Mouse (Mus musculus): ENCODE data around the gene Fbxw4.
A peak's percentile ranks its signal among the peaks of the same experiment; 100 is the strongest.
"Not testable (repeated sequence)": the region's sequence is repeated elsewhere in the genome, so short reads cannot be mapped to it uniquely, and the experiment has no call there.

Fbxw4 gene

DNA sequence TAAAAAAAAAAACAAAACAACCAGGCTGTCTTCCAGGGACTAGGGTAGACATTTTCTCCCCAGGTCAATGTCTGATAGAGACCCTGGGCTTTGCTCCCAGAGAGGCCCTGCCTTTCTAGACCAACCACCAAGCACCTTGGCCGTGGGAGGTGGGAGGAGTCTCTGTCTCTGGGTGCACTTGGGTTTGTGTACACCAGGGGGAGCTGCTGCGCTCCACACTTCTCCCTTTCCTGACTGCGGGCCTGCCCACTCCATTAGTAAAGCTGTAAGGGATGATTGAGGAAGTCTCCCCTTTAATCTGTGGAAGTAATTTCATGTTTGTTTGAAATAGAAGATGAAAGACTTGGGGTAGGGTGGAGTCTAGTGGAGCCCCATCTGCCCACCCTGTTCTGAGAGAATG is 78.9 kb downstream of the Fbxw4 start:
- DNase-seq (ENCODE audit: low read depth in 1 of 2, low spot score in 2 of 2) = peak; percentile 57 to 78

DNA sequence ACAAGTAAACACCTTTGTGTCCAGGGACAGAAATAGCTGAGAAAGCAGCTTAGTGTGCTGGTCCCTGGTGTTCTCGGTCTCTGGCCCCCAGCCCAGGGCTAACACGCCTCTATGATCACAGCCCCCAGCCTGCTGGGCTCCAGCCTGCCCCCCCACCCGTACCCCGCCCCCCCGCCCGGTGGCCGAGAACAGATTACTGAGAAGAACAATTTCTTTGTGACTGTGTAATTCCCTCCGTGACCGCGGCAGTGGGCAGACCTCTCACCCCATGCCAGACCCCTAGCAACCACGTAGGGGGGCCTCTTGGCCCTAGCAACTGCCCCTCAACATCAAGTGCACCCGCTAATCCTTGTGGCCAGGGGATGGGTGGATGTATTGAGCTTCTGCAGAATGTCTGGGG is 79.9 kb downstream of the Fbxw4 start:
- DNase-seq (ENCODE audit: low read depth in 1 of 2, low spot score in 2 of 2) = no peak

DNA sequence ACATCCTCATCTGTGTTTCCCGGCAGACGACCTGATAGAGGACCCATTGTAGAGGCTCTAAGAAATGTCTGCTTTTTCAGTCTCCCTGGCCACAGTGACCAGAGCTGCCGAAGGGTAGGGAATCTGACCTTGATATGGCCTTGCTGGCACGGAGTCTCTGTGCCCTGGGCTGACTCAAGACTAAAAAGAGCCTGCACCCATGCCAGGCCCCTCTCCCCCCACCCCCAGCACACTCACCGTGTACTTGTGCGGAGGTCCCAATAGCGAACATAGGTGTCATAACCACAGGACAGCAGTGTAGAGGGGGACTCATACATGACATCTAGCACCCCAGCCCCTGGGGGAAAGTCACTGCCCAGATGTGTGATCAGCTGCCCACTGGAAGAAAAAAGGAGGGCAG is 80.7 kb downstream of the Fbxw4 start:
- no peak for DNase-seq (ENCODE audit: low read depth in 1 of 2, low spot score in 2 of 2)

DNA sequence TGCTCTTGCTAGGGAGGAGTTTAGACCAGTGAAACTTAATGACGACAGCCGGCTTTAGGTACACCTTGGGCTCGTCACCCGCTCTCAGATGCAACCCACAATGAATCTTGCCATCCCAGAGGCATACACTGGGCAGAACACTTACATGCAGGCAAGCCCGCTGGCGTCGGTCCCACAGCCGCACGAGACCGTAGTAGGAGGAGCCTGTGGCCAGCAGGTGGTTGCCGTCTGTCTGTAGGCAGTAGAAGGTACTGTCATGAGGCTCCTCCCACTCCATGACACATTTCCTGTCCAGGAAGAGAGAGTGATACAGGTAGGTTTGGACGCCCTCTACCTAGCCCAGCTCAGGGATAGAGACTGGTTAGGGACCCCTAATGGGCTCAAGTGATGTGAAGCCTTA is 81.1 kb downstream of the Fbxw4 start:
- DNase-seq (ENCODE audit: low read depth in 1 of 2, low spot score in 2 of 2) = no peak

DNA sequence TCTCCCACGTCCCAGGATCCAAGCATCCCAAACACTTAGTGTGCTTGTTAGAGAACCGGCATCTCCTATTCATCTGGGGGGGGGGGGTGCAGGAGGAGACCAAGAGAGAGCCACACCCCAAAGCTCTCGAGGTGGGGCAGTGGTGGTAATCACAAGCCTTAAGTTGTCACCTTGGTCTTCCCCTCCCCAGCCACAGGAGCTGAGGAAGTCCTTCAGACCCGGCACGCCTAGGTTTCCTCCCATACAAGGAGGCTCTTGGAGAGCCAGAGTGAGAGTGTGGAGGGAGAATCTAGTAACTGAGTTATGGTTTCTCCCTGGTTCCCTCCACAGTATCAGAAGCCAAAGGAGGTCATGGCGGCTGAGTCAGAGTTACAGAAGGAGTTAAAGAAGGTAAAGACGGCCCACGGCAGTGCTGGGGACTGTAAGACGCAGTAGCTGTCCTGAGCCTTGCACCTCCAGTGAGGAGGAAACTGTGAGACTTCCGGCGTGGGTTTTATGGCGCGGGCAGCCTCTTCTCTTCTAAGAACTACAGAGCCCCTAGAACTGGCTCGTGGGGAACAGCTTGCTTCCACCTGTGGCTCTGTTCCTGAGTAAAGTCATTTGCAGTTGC is 82.9 kb downstream of the Fbxw4 start:
- DNase-seq (ENCODE audit: low read depth in 1 of 2, low spot score in 2 of 2) = no peak

DNA sequence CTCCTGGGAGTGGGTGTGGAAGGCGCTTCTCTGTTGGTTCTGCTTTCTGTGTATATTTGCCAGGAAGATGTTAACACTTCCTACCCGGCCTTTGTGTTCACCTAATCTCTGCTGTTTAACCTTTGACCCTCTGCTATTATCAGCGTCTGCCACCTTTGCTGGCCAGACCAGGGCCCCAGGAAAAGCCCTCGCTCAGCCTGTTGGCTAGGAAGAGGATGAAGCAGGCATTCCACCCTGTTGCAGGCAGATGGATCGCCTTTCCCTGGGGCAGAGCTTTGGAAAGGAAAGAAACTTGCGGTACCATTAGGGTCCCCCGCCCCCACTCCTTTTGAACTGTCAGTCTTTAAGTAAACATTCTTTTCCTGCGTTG is 84.5 kb downstream of the Fbxw4 start:
- DNase-seq (ENCODE audit: low read depth in 1 of 2, low spot score in 2 of 2) = no peak

DNA sequence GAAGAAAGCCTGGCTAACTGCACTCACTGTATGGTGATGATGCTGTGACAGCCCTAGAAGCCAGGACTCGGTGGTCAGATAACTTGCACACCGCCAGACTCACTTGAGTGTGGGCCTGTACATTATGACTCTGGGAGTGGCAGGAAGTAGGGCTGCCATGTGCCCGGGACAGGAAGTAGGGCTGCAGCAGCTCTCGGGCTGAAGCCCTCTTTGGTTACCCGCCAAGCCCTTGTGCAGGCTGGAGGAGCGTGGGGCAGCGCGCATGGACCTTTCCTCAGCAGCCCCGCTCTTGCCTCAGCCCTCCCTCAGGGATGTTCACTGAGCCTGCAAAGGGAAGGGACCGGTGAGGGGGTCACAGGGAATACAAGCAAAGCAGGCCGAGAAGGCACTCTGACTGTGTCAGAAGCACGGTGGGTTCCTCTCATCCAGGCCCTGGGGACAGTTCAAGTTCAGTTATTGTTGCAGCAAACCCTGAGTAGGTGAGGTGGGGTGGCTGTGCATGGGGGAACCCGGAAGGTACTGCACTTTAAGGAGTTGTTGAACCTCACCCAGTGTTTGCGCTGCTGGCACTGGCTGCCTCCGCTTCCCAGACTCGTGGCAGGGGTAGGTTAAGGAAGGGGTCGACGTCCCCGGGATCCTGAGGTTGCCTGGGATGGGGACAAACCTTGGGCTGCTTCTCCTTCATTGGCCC is 85.0 kb downstream of the Fbxw4 start:
- no peak for DNase-seq (ENCODE audit: low read depth in 1 of 2, low spot score in 2 of 2)

DNA sequence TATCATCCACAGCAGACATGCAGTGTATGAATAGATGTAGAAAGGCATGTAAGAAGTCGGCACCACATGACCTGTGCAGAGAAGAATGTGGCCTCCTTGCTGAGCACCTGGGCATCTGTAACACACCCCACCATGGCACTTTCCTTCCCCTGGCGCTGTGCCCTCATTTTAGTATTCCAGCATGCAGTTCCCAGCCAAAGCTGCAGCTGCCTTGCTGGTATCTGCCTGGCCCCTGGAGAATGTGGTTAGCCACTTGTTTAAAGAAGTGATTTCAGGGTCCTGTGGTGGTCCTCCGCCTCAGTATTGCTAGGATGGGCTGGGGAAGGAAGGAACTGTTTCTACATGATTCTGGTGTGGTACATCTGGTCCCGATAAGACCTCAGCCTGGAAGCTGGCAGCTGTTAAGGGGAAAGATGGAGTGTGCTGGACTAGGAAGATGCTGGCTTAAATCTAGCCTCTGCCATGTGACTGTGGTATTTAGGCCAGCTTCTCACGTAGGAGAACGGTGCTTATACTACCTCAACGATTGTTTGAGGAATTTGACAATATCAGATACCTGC is 85.7 kb downstream of the Fbxw4 start:
- DNase-seq (ENCODE audit: low read depth in 1 of 2, low spot score in 2 of 2) = no peak

DNA sequence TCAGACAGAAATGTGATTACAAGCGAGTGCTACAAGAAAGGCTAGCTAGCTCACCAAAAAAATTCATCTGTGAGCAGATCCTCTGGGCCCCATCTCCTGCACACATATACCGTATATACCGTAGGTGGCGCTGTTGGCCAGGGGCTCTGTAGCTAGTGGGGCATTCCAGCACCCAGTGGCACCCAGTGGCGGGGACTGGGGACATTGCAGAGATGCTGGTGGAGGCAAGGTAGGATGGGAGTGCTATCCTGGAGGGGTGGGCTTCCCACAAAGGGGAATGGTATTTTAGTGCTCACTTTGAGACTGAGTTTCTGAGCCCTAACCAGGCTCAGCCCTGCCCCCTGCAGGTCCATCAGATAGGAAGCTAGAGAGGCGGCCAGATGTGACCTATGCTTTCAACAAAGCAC is 86.2 kb downstream of the Fbxw4 start:
- peak; percentile 42 to 66 for DNase-seq (ENCODE audit: low read depth in 1 of 2, low spot score in 2 of 2)

DNA sequence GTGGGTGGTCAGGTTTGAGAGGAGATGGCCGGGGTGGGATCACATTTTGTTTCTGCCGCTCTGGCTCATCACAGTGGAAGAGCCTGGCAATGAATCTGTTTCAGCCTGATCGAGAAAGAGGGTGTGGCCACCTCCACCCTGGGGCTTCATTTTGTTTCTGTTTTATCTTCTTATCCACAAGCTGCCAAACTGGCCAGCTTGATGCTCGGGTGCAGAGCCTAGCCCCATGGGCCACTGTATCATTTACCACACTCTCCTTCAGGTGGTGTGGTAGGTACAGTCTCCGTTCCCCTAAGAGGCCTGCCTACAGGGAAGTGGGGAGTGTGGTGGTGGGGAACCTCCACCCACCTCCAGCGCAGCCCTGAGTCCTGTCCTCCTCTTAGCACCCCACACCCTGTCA is 87.1 kb downstream of the Fbxw4 start:
- no peak for DNase-seq (ENCODE audit: low read depth in 1 of 2, low spot score in 2 of 2)

DNA sequence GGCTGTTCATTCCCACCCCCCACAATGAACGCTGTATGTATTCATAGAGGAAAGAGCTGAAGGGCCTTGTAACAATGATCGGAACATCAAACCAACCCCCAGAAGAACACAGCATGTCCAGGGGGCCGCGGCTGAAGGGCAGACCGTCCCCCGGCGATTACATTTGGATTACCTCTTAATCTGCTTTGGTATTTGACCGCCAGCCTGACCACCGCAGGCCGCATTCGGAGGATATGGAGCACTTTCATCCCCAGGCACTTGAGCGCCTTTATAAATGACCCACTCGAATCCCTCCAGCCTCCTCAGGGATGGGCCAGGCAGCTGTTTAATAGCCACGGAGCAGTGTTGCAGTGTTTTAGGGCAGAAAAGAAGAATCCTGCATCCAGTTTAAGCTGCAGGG is 92.7 kb downstream of the Fbxw4 start:
- no peak for DNase-seq (ENCODE audit: low read depth in 1 of 2, low spot score in 2 of 2)

DNA sequence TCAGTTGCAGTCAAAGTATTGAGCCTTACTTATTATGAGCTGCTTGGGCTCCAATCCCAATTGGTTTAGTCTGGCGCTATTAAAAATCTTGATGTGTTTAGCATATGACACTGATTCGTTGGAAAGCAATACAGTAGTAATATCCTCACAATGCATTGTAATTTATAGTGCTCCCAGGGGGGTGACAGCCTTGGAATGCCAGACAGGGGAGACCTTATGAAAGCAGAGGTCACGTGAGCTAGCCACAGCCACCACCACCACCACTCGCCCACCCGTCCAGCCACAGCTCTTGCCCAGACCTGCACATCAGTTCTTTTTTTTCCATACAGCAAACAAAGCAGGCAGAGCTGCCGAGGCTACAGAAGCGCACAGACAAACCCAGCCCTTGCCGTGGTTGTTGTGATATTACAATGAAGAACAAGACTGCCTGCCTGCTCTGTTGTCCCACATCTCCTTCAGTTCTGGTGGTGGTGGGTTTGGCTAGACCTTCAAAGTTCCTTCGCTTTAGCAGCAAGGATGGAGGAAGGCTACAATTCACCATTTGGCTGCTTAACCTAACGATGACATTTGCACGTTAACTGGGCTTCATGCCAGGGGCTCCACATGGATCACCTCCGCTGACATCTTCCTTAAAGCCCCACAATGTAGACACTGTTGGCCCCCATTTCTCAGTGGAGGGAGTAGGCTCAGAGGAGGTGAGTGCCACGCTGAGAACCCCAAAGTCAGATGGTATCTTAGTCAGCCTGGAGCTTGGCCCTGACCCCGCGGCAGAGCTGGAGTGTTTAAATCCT is 94.0 kb downstream of the Fbxw4 start:
- DNase-seq (ENCODE audit: low read depth in 1 of 2, low spot score in 2 of 2) = no peak

DNA sequence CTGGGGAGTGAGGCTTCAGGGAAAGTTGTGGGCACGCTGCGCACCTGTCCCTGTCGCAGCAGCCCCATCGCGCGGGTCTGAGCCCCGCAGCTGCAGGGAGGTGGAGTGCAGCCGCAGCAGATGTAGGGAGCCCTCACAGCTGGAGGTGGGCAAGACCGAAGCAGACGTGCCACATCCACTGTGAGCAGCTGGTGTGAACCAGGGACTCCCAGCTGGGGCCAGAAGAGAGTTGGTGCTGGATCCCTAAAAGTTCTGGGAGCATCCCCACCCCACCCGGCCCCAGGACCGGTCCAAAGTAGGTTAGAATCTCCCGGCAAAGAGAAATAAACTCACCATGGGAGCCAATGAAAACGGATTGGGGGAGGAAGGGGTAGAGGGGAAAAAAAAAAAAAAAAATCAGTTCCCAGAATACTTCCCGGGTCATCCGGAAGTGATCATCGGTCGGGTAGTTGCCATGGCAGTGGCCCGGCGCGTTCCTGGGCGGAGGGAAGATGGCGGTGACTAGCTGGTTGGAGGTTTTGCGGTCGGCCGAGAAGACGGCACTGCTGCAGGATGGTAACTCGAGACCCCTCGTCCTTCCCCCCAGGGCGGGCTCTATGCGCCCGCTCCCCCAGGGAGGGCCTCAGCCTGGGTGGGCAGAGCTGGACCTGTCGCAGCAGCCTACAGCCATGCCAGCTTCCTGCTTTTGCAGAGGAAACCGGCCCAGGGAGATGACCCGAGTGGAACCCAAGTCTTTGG is 99.8 kb downstream of the Fbxw4 start, which contains the start of the genes Poll and Gm17018:
TSS of gene Poll (minus strand) at position 379 of the 738 bp plus-strand sequence.
TSS of gene Gm17018 (plus strand) at position 463 of the 738 bp plus-strand sequence.
- peak; percentile 54 to 76 for DNase-seq (ENCODE audit: low read depth in 1 of 2, low spot score in 2 of 2)

DNA sequence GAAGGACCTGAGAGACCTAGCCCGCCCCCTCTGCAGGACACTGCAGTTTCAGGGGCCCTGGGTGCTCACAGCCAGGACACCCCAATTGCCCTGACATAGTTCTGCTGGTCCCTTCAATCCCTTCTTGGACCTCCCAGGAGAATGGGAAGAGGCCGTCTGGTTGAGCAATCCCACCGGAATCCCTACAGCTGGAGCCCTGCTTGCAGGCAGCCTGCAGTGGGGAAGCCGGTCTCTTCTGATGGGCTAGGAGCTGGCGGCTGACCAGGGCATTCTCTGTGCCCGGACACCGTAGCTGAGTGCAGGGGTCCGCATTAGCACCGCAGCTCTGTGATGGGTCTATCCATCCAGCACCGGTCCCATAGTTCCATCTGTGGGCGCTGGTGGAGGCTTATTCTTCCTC is 106.0 kb downstream of the Fbxw4 start:
- no peak for DNase-seq (ENCODE audit: low read depth in 1 of 2, low spot score in 2 of 2)

DNA sequence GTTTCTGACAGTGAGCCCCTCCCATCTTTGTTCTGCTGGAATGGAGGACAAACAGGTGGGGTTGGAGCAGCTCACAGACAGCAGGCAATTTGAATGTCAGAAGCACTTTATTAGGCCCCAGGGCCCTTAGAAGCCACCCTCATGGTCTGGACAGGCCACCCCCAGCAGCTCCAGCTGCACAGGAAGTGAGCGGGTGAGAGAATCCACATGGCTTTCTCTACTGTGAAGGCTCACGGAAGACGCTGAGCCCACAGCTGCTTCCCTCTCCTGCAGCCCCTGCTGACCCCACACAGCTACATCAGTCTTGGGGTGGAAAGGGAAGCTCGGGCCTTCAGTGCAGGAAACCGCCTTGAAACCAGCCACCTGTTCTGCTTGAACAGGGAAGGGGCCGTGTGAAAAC is 107.9 kb downstream of the Fbxw4 start:
- DNase-seq (ENCODE audit: low read depth in 1 of 2, low spot score in 2 of 2) = no peak

DNA sequence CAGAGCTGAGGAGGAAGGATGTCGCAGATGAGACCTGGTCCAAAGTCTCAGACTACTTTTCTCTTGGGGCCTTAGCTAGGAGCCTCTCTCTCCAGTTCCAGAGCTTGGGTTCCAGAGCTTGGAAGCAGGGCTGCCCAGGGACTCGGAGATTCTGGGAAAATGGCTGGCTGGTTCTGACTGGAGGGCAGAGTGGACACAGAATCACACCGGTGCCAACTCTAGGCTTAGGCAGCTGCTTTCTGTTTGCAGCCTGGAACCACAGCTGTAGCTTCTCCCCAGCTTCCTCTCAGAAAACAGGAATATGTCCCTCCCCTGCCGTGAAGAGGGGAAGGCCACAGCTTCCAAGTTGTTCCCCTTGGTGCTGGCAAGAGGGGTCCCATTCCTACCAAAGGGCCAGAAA is 110.2 kb downstream of the Fbxw4 start:
- DNase-seq (ENCODE audit: low read depth in 1 of 2, low spot score in 2 of 2) = no peak

DNA sequence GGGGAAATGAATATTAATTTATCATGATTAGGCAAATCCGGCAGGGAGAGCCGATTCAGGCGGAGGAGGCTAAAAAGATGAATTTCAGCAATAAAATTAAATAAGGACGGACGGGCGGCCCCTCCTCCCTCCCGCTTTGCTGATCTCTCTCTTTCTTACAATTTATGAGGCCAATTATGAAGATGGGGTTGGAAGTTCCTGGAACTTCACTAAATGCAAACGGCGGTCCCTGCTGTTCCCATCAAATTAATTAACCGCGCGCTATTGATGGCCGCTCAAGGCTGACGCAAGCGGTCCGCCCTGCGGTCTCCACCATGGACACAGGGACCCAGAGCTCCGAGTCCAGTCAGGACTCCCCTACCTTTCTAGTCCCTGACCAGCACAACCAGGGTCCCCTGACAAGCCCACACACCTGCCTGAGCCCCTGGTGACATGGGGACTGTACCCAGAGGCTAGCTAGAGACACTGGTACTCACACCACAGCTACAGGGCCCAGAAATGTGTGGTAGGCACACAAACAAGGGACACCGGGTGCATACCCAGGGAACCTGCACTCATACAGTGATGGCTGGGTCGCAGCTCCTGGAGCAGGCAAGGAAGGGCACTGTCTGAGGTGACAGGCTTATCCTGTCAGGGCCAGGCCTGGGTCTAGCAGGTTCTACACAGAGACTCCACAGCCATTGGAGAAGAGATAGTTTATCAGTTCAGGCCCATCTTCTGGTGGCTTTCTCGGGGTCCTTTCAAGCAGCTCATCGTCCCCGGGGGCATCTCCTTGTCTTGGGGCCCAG is 110.8 kb downstream of the Fbxw4 start:
- DNase-seq (ENCODE audit: low read depth in 1 of 2, low spot score in 2 of 2) = no peak

DNA sequence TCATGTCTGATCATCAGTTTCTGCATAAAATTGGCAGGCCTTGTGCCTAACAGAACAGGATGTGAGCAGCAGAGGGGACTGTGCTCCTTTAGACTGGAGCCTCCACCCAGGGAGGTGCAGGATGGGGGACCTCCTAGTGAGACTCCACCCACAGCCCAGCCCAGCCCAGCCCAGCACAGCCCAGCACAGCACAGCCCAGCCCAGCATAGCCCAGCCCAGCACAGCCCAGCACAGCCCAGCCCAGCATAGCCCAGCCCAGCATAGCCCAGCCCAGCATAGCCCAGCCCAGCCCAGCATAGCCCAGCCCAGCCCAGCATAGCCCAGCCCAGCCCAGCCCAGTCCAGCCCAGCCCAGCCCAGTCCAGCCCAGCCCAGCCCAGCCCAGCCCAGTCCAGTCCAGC is 111.9 kb downstream of the Fbxw4 start:
- DNase-seq (ENCODE audit: low read depth in 1 of 2, low spot score in 2 of 2) = not testable (repeated sequence)

DNA sequence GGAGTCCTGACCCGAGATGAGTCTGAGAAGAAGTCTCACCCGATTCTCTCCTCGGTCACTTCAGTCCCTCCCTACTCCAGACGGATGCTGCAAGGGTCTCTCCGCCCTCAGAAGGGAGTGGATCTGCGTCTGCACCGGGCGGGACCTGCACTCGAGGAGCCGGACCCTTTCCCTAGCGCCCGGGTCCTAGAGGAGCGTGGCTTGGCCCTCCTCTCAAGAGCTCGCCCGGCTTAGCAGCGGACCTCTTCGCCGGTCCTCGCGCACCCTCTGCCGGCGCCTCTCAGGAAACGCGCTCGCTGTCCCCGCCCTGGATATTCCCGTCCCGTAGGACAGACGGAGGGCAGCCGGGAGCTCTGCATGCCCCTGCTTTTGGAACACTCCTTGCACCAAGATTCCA is 115.2 kb downstream of the Fbxw4 start:
- peak; percentile 53 to 72 for DNase-seq (ENCODE audit: low read depth in 1 of 2, low spot score in 2 of 2)

DNA sequence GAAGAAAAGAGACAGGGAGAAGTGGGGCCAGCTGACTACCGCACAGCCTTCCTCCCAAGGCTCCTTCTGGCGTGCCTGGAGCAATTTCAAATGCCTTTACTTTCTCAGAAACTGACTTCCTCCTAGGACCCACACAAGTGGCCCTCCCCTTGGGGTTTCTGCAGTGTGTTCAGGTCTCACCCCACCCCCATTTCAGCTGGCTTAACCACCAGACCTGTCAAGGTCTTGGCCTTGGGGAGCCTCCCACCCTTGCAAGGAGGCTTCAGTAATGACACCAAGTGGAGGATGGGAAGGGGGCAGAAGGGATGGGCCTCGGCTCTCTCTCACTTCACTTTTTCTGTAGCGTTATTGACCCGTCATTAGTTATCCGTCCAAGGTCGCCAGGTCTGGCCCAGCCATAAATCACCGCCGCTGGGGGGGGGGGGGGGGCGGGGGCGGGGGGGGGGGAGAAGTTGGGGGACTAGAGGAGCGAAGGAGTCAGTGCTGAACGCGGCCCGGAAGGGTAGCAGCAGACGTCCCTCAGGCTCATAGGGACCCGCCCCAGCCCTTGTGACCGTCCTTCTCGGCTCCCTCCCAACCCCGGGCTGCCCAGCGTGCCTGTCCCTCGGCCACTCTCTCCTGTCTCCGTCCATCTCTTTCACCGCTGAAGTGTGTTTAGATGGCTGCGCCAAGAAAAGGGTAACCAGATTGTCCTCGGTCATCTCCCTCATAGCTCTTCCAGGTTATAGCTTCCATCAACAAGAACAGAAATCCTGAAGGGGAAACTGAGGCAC is 115.8 kb downstream of the Fbxw4 start:
- DNase-seq (ENCODE audit: low read depth in 1 of 2, low spot score in 2 of 2) = peak; percentile 31 to 64

Data from monocyte, adult 2 months (primary cell).